14 mouse cellular contexts compared by ENCODE assay signal in the genomic region with DNA sequence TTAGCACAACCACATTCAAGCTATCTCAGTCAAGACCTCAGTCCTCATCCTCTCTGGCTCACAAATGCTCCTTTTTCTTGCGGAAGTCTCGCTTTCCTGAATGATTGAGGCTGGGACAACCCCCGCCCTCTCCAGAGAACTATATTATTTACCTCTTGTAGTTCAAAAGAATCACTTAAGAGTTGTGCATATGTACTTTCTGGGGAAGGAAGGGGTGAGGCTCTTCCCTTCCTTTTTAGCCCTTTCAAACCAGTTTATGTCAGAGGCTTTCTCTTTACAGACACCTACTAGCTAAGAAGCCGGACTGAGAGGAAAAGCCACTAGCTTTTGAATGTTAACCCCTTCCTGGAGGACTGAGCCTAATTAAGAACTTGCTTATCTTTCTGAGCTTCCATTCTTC.
DNase-seq lines count a peak whose midpoint lies in the region; ATAC-seq lines count a peak whose summit lies in the region.
"Had no signal": no experiment of that assay in that cellular context is flagged by ENCODE, and none has a peak within 500 bp of the region (broad histone marks: within the 10 kb centered on the region; RNA-seq: fewer than 3 reads in every experiment).

No protein-coding gene starts in this region.

- H3K27me3 ChIP-seq in heart, embryonic 10.5 days (ENCODE audit: insufficient read depth, poor library complexity, severe bottlenecking) = no peaks in the 10 kb centered on the region
- no peaks in the 10 kb centered on the region for H3K27me3 ChIP-seq in midbrain, embryonic 11.5 days (ENCODE audit: control insufficient read depth, insufficient read depth, low read length)
- no peaks in the 10 kb centered on the region for H3K27me3 ChIP-seq in midbrain, embryonic 14.5 days (ENCODE audit: control insufficient read depth, insufficient read depth, low read length)
- H3K27me3 ChIP-seq in forebrain, embryonic 13.5 days = no peaks in the 10 kb centered on the region
- H3K27me3 ChIP-seq: embryonic facial prominence, embryonic 15.5 days; forebrain, embryonic 12.5 days had no signal

- no peaks in the 10 kb centered on the region for H3K9me3 ChIP-seq in heart, embryonic 10.5 days
- H3K9me3 ChIP-seq in midbrain, embryonic 11.5 days (ENCODE audit: control insufficient read depth, low read length) = no peaks in the 10 kb centered on the region
- H3K9me3 ChIP-seq in midbrain, embryonic 14.5 days (ENCODE audit: control insufficient read depth, low read length) = no peaks in the 10 kb centered on the region
- no peaks in the 10 kb centered on the region for H3K9me3 ChIP-seq in forebrain, embryonic 13.5 days (replicated peaks)
- H3K9me3 ChIP-seq: embryonic facial prominence, embryonic 15.5 days; forebrain, embryonic 12.5 days had no signal

- H3K4me1 ChIP-seq in heart, embryonic 10.5 days = peaks cover 9% of the 10 kb centered on the region; the same call in 1 of the 2 replicates
- no peaks in the 10 kb centered on the region for H3K4me1 ChIP-seq in midbrain, embryonic 11.5 days (ENCODE audit: control insufficient read depth, insufficient read depth, low read length)
- no peaks in the 10 kb centered on the region for H3K4me1 ChIP-seq in midbrain, embryonic 14.5 days (ENCODE audit: control insufficient read depth, insufficient read depth, low read length)
- H3K4me1 ChIP-seq in forebrain, embryonic 13.5 days = 0 out of 2 replicates have a peak, but pooled peaks cover 8% of the 10 kb centered on the region
- H3K4me1 ChIP-seq: embryonic facial prominence, embryonic 15.5 days; forebrain, embryonic 12.5 days had no signal

- no peak for ATAC-seq in midbrain, embryonic 11.5 days (ENCODE audit: low FRiP score)
- no peak for ATAC-seq in midbrain, embryonic 14.5 days (ENCODE audit: low FRiP score, low TSS enrichment)
- ATAC-seq in inflammation-experienced regulatory T-cells, adult 6 months = no peak
- no peak for ATAC-seq in forebrain, embryonic 13.5 days
- ATAC-seq: activated CD4-positive, CD25-positive, alpha-beta regulatory T cell, adult 4 months; intestine, postnatal 0 days; midbrain, embryonic 16.5 days had no signal

- no peak overlapping the region for H3K4me2 ChIP-seq in midbrain, embryonic 11.5 days
- H3K4me2 ChIP-seq in midbrain, embryonic 14.5 days (ENCODE audit: low read length) = no peak overlapping the region
- no peak overlapping the region for H3K4me2 ChIP-seq in forebrain, embryonic 13.5 days
- H3K4me2 ChIP-seq: embryonic facial prominence, embryonic 15.5 days; forebrain, embryonic 12.5 days had no signal

- WGBS in heart, embryonic 10.5 days = 46% methylated on average over 4 of the region's 4 CpGs
- 77% methylated on average over 4 of the region's 4 CpGs for WGBS in midbrain, embryonic 11.5 days
- WGBS in midbrain, embryonic 14.5 days = 73% methylated on average over 4 of the region's 4 CpGs
- WGBS in forebrain, embryonic 13.5 days = 65% methylated on average over 4 of the region's 4 CpGs

- no peak overlapping the region for H3K9ac ChIP-seq in midbrain, embryonic 11.5 days (ENCODE audit: low read length)
- H3K9ac ChIP-seq in midbrain, embryonic 14.5 days (replicated peaks; ENCODE audit: low read length) = no peak overlapping the region
- H3K9ac ChIP-seq in forebrain, embryonic 13.5 days = no peak overlapping the region
- H3K9ac ChIP-seq: embryonic facial prominence, embryonic 15.5 days; forebrain, embryonic 12.5 days had no signal

- H3K27ac ChIP-seq in heart, embryonic 10.5 days = no peak overlapping the region; the same call in 1 of the 2 replicates
- no peak overlapping the region for H3K27ac ChIP-seq in midbrain, embryonic 11.5 days (ENCODE audit: low read depth, low read length)
- H3K27ac ChIP-seq in midbrain, embryonic 14.5 days (replicated peaks; ENCODE audit: low read depth, low read length) = no peak overlapping the region
- H3K27ac ChIP-seq in forebrain, embryonic 13.5 days = no peak overlapping the region
- H3K27ac ChIP-seq: embryonic facial prominence, embryonic 15.5 days; forebrain, embryonic 12.5 days had no signal

- DNase-seq in heart, adult 11 months = peak; percentile 95
- no peak for DNase-seq in heart, embryonic 10.5 days (ENCODE audit: low spot score)
- peak; percentile 23 for DNase-seq in midbrain, embryonic 11.5 days (ENCODE audit: low spot score, missing footprints)
- no peak for DNase-seq in midbrain, embryonic 14.5 days
- peak; percentile 9 to 50 for DNase-seq in kidney, postnatal 25 days
- peak; percentile 45 to 47 for DNase-seq in lung, postnatal 4 days
- DNase-seq: cerebellum, adult 11-12 months had no signal

- no peaks in the 10 kb centered on the region for H3K36me3 ChIP-seq in heart, embryonic 10.5 days
- no peaks in the 10 kb centered on the region for H3K36me3 ChIP-seq in midbrain, embryonic 11.5 days (ENCODE audit: control insufficient read depth, insufficient read depth, low read length)
- no peaks in the 10 kb centered on the region for H3K36me3 ChIP-seq in midbrain, embryonic 14.5 days (ENCODE audit: control insufficient read depth, insufficient read depth, low read length)
- H3K36me3 ChIP-seq in forebrain, embryonic 13.5 days (ENCODE audit: poor library complexity, severe bottlenecking) = no peaks in the 10 kb centered on the region
- H3K36me3 ChIP-seq: embryonic facial prominence, embryonic 15.5 days; forebrain, embryonic 12.5 days had no signal

- H3K4me3 ChIP-seq in heart, embryonic 10.5 days = no peak overlapping the region
- no peak overlapping the region for H3K4me3 ChIP-seq in midbrain, embryonic 11.5 days (ENCODE audit: low read depth, low read length)
- no peak overlapping the region for H3K4me3 ChIP-seq in midbrain, embryonic 14.5 days (replicated peaks; ENCODE audit: low read depth, low read length)
- H3K4me3 ChIP-seq in forebrain, embryonic 13.5 days = no peak overlapping the region
- H3K4me3 ChIP-seq: embryonic facial prominence, embryonic 15.5 days; forebrain, embryonic 12.5 days had no signal

Comparison
In these comparisons a context has a peak if more than half of its experiments do, and no peak if none do; other contexts are left out.
1. DNase-seq: peak in heart, adult 11 months (single experiment), midbrain, embryonic 11.5 days (single experiment), kidney, postnatal 25 days (2 of 2) and lung, postnatal 4 days (2 of 2); none in heart, embryonic 10.5 days (single experiment) and midbrain, embryonic 14.5 days (single experiment).